Comparison of ENCODE assay signal across 8 mouse cellular contexts in the genomic region with DNA sequence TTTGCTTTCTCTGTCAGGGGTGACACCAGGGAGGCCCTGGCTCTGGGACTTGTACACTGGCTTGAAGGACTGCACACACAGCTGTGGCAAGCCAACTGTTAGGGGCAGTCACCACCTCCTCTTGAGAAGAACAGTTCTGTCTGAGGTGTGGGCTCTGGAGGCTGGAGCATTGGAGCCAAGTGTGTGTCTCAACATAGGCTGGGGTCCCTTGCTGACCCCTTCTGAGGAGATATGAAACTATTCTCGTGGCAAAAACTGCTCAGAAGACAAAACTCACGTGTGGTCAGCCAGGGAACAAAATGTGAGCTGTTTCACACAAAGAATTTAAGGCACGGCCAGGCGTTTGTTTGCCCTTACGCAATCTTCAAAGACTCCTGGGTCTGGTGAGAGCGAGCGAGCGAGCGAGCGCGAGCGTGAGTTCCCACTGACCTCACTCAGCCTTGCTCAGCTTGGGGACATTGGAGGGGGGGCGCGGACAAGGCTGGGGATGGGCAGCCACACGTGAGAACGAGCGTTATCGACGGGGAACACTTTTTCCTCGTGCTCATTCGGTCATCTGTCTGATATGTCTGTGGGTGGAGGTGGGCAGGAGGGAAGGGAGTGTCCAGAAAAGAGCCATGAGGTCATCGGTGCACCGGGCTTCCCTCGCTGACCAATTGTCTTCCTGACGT. TPM values are rescaled to one million over a fixed set of nuclear protein-coding genes. Genes with fewer than 3 reads are reported as not detected.
DNase-seq lines count a peak whose midpoint lies in the region; ATAC-seq and TF ChIP-seq lines count a peak whose summit lies in the region.

No protein-coding gene starts in this region.

- 55% methylated on average over 25 of the region's 25 CpGs for WGBS in forebrain, embryonic 10.5 days
- WGBS in forebrain, embryonic 16.5 days = 48% methylated on average over 25 of the region's 25 CpGs
- WGBS in hindbrain, embryonic 16.5 days = 43% methylated on average over 25 of the region's 25 CpGs
- 9% methylated on average over 25 of the region's 25 CpGs for WGBS in lung, adult 2 months
- WGBS in cerebellum, adult 2 months = 64% methylated on average over 25 of the region's 25 CpGs

- no peak for DNase-seq in forebrain, embryonic 10.5 days (ENCODE audit: extremely low spot score, low spot score)
- DNase-seq in lung, adult 2 months = peak; percentile 67
- peak; percentile 85 for DNase-seq in yolk sac, embryonic 10.5 days (ENCODE audit: low spot score)
- no peak for DNase-seq in cerebellum, adult 2 months

- H3K4me1 ChIP-seq in forebrain, embryonic 10.5 days = peaks cover 31% of the 10 kb centered on the region
- H3K4me1 ChIP-seq in forebrain, embryonic 16.5 days (replicated peaks; ENCODE audit: control insufficient read depth, insufficient read depth, low read length) = no peaks in the 10 kb centered on the region
- H3K4me1 ChIP-seq in cortical plate, adult 2 months (ENCODE audit: control insufficient read depth, insufficient read depth, low read length) = no peaks in the 10 kb centered on the region
- 0 out of 2 replicates have a peak, but pooled peaks cover 3% of the 10 kb centered on the region for H3K4me1 ChIP-seq in hindbrain, embryonic 16.5 days (ENCODE audit: control insufficient read depth, insufficient read depth, low read depth, low read length)
- peaks cover 7% of the 10 kb centered on the region for H3K4me1 ChIP-seq in lung, adult 2 months (ENCODE audit: control insufficient read depth, insufficient read depth, low read length)
- H3K4me1 ChIP-seq in cerebellum, adult 2 months (ENCODE audit: control insufficient read depth, insufficient read depth, low read length) = no peaks in the 10 kb centered on the region

- ATAC-seq in forebrain, embryonic 16.5 days = no peak
- ATAC-seq in hindbrain, embryonic 16.5 days = no peak
- ATAC-seq in monocyte, adult 5-6 weeks (replicated peaks; ENCODE audit: insufficient number of reproducible peaks, low FRiP score, low TSS enrichment, poor library complexity, severe bottlenecking) = no peak

- no peaks in the 10 kb centered on the region for H3K9me3 ChIP-seq in forebrain, embryonic 10.5 days
- no peaks in the 10 kb centered on the region for H3K9me3 ChIP-seq in forebrain, embryonic 16.5 days (ENCODE audit: control insufficient read depth, low read length)
- H3K9me3 ChIP-seq in hindbrain, embryonic 16.5 days (ENCODE audit: control insufficient read depth, low read length) = no peaks in the 10 kb centered on the region

- H3K4me3 ChIP-seq in forebrain, embryonic 10.5 days = peak overlapping the region; percentile 16; the same call in 1 of the 2 replicates
- no peak overlapping the region for H3K4me3 ChIP-seq in forebrain, embryonic 16.5 days (replicated peaks; ENCODE audit: low read length)
- H3K4me3 ChIP-seq in cortical plate, adult 2 months (ENCODE audit: insufficient read depth, low read length) = no peak overlapping the region
- H3K4me3 ChIP-seq in hindbrain, embryonic 16.5 days (ENCODE audit: low read length) = no peak overlapping the region
- H3K4me3 ChIP-seq in lung, adult 2 months (replicated peaks; ENCODE audit: extremely low read depth, low read depth, low read length) = peak overlapping the region; percentile 11
- no peak overlapping the region for H3K4me3 ChIP-seq in cerebellum, adult 2 months (replicated peaks; ENCODE audit: insufficient read depth, low read depth, low read length)

- H3K9ac ChIP-seq in forebrain, embryonic 16.5 days (replicated peaks; ENCODE audit: low read depth, low read length) = no peak overlapping the region
- no peak overlapping the region for H3K9ac ChIP-seq in hindbrain, embryonic 16.5 days (ENCODE audit: low read depth, low read length)

- TF ChIP-seq POLR2A in cortical plate, adult 2 months (IDR thresholded peaks at IDR 0.05; ENCODE audit: extremely low read depth, insufficient read depth, low read length) = no peak
- TF ChIP-seq POLR2A in lung, adult 2 months (IDR thresholded peaks at IDR 0.05; ENCODE audit: borderline replicate concordance, extremely low read depth, low read depth, low read length) = peak; percentile 49; the same call in 1 of the 2 replicates
- TF ChIP-seq POLR2A in cerebellum, adult 2 months (IDR thresholded peaks at IDR 0.05; ENCODE audit: borderline replicate concordance, insufficient read depth, low read length) = no peak

- H3K27me3 ChIP-seq in forebrain, embryonic 10.5 days (ENCODE audit: poor library complexity, severe bottlenecking) = peaks cover 31% of the 10 kb centered on the region
- H3K27me3 ChIP-seq in forebrain, embryonic 16.5 days (replicated peaks; ENCODE audit: control insufficient read depth, insufficient read depth, low read length) = no peaks in the 10 kb centered on the region
- H3K27me3 ChIP-seq in hindbrain, embryonic 16.5 days (replicated peaks; ENCODE audit: control insufficient read depth, insufficient read depth, low read length) = no peaks in the 10 kb centered on the region
- no peaks in the 10 kb centered on the region for H3K27me3 ChIP-seq in cerebellum, adult 2 months (ENCODE audit: control insufficient read depth, insufficient read depth, low read length)

- H3K27ac ChIP-seq in forebrain, embryonic 10.5 days = 0 out of 2 replicates have a peak overlapping the region, but pooled peaks have one; percentile 30
- H3K27ac ChIP-seq in forebrain, embryonic 16.5 days (ENCODE audit: low read length) = no peak overlapping the region
- peak overlapping the region; percentile 74; the same call in 1 of the 2 replicates for H3K27ac ChIP-seq in cortical plate, adult 2 months (ENCODE audit: insufficient read depth, low read length)
- no peak overlapping the region for H3K27ac ChIP-seq in hindbrain, embryonic 16.5 days (ENCODE audit: low read depth, low read length)
- H3K27ac ChIP-seq in cerebellum, adult 2 months (ENCODE audit: insufficient read depth, low read length) = no peak overlapping the region

- no peaks in the 10 kb centered on the region for H3K36me3 ChIP-seq in forebrain, embryonic 10.5 days (replicated peaks)
- no peaks in the 10 kb centered on the region for H3K36me3 ChIP-seq in forebrain, embryonic 16.5 days (ENCODE audit: control insufficient read depth, insufficient read depth)
- H3K36me3 ChIP-seq in hindbrain, embryonic 16.5 days (ENCODE audit: control insufficient read depth, insufficient read depth, low read length) = no peaks in the 10 kb centered on the region

- TF ChIP-seq CTCF in cortical plate, adult 2 months (IDR thresholded peaks at IDR 0.05; ENCODE audit: extremely low read depth, insufficient read depth, low read length) = no peak
- TF ChIP-seq CTCF in lung, adult 2 months (IDR thresholded peaks at IDR 0.05; ENCODE audit: insufficient read depth, low read length) = no peak
- no peak for TF ChIP-seq CTCF in cerebellum, adult 2 months (IDR thresholded peaks at IDR 0.05; ENCODE audit: borderline replicate concordance, insufficient read depth, low read depth, low read length)

- no peak overlapping the region for H3K4me2 ChIP-seq in forebrain, embryonic 16.5 days (ENCODE audit: low read length)
- H3K4me2 ChIP-seq in hindbrain, embryonic 16.5 days (ENCODE audit: low read length) = peak overlapping the region; percentile 28

RNA-seq across cellular contexts. Expression of gene Tmem44, which starts 48.3 kb away (rescaled TPM):
- polyA plus RNA-seq in forebrain, embryonic 10.5 days (2016; fragmentation: Nextera tagmentation; extraction: Ambion mirVana) = 18.8 and 19.9 TPM in 2 replicates
- polyA plus RNA-seq in forebrain, embryonic 16.5 days (2015; fragmentation: Nextera tagmentation; extraction: Ambion mirVana) = 92.5 and 106 TPM in 2 replicates
- polyA plus RNA-seq in cortical plate, adult 2 months (2012; rRNA removed) = 92.0 and 101 TPM in 2 replicates
- 67.5 and 72.3 TPM in 2 replicates for polyA plus RNA-seq in hindbrain, embryonic 16.5 days (2015; fragmentation: Nextera tagmentation; extraction: Ambion mirVana)
- polyA plus RNA-seq in lung, adult 2 months (2012; rRNA removed) = 55.5 and 57.0 TPM in 2 replicates
- total RNA-seq in monocyte, adult 5-6 weeks (2017) = 0.11 TPM in 1 of 3 replicates, not detected in the others
- polyA plus RNA-seq in cerebellum, adult 2 months (2012; rRNA removed) = 17.4 and 20.8 TPM in 2 replicates

Comparison
In these comparisons a context has a peak if more than half of its experiments do, and no peak if none do; other contexts are left out.
1. H3K27ac ChIP-seq: peak in forebrain, embryonic 10.5 days (single experiment) and cortical plate, adult 2 months (single experiment); none in forebrain, embryonic 16.5 days (single experiment), hindbrain, embryonic 16.5 days (single experiment) and cerebellum, adult 2 months (single experiment).
2. H3K4me3 ChIP-seq: peak in forebrain, embryonic 10.5 days (single experiment) and lung, adult 2 months (single experiment); none in forebrain, embryonic 16.5 days (single experiment), cortical plate, adult 2 months (single experiment), hindbrain, embryonic 16.5 days (single experiment) and cerebellum, adult 2 months (single experiment).
3. DNase-seq: peak in lung, adult 2 months (single experiment) and yolk sac, embryonic 10.5 days (single experiment); none in forebrain, embryonic 10.5 days (single experiment) and cerebellum, adult 2 months (0 of 2).